Mouse (Mus musculus) lung, postnatal 0 days (tissue): ENCODE results near the gene Haao.

Source experiments
- CTCF ChIP-seq: IDR thresholded peaks from 2 replicates; pipeline ENCODE4 v1.5.1; 2016; ENCODE audit warnings: antibody characterized with exemption, mild to moderate bottlenecking
- EP300 ChIP-seq: IDR thresholded peaks from 2 replicates; pipeline ENCODE4 v1.6.1; 2016; ENCODE audit warnings: antibody characterized with exemption, mild to moderate bottlenecking, control low read depth

GRCm38 (mm10) chr17:83841011-83841410, 6.8 kb downstream of the Haao start:
- TF ChIP-seq CTCF (no peak), EP300 (no peak)
